Mouse (Mus musculus) bone marrow, adult 2 months (tissue): ENCODE data around the gene Snx5. TPM values are rescaled to one million over a fixed set of nuclear protein-coding genes. Genes with fewer than 3 reads are reported as not detected.

Experiments used
- H3K27ac ChIP-seq: fragments of 200-500 bp; 2 replicates; pipeline ENCODE4 v1.5.1; 2012; ENCODE audit warnings: low read depth, mild to moderate bottlenecking, control low read depth, inconsistent platforms, low read length; ENCODE audit not compliant: control insufficient read depth, poor library complexity, insufficient read depth
- H3K4me1 ChIP-seq: fragments of 200-500 bp; 2 replicates; pipeline ENCODE4 v1.6.1; 2011; ENCODE audit warnings: low read length; ENCODE audit not compliant: control insufficient read depth, insufficient read depth
- H3K4me3 ChIP-seq: fragments of 200-500 bp; replicated peaks from 2 replicates; pipeline ENCODE3; 2011; ENCODE audit warnings: mild to moderate bottlenecking, low read depth, low read length, control low read depth; ENCODE audit not compliant: control insufficient read depth
- CTCF ChIP-seq: fragments of 200-500 bp; IDR thresholded peaks from 2 replicates; pipeline ENCODE4 v1.5.1; 2011; ENCODE audit warnings: low read length, control low read depth; ENCODE audit not compliant: control insufficient read depth, insufficient read depth
- POLR2A ChIP-seq: fragments of 200-500 bp; IDR thresholded peaks from 2 replicates; pipeline ENCODE4 v1.6.1; 2011; ENCODE audit warnings: low read depth, mild to moderate bottlenecking, control low read depth, low read length, borderline replicate concordance; ENCODE audit not compliant: control insufficient read depth
- WGBS: fragments of 180-500 bp; shearing (Covaris S2); methylation state at CpG from one replicate; pipeline ENCODE4 v1.1.7; 2018; 5-methylcytosine and 5-hydroxymethylcytosine counted together
- polyA plus RNA-seq: library from polyadenylated mRNA; stranded (reverse); fragments of >200 nt; gene quantifications from 2 replicates; pipeline ENCODE4 v1.2.4, GENCODE M21; 2011; ENCODE audit warnings: low replicate concordance; ENCODE audit not compliant: missing spikeins, insufficient read depth, insufficient read length

The Snx5 gene
- polyA plus RNA-seq, 1 experiment = 274 TPM

DNA sequence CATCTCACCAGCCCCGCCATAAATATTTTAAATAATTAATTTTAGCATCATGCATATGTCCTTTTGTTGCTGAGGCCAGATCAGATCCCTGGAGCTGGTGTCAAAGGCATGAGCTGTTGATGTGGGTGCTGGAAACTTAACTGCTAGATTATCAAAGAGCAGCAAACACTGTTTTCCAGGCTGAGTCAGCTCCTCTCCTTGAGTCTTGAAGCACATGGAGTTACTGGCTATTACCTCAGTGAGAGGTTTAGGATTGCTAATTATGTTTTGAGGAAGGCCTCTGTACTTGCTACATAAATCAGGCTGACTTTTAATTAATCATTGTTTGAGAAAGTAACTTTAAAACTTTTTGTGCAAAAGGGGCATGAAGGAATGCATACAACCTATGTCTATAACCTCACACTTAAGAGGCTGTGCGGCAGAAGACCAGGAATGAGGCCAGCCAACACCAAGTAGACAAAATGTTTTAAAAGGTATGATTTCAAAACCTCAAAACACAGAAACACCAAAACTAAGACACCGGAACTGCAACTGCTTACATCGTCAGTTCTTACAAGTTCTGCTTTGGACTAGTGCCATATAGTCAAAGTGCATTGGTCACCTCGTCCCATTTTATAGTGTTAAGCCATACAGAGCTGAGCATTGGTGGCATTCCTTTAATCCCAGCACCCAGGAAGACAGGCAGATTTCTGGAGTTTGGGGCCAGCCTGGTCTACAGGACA, 6.1 kb downstream of the Snx5 start:
- Histone ChIP-seq H3K27ac (peak overlapping the region; percentile 69), H3K4me1 (peaks cover 1% of the 10 kb centered on the region; the same call in 1 of the 2 replicates)

GRCm38 (mm10) chr2:144262837-144263236, 7.9 kb downstream of the Snx5 start:
- TF ChIP-seq POLR2A (no peak), CTCF (no peak)

More for the DNA sequence above, 6.1 kb downstream of the Snx5 start:
- no peak overlapping the region for H3K4me3 ChIP-seq
- WGBS = 32% methylated on average over 5 of the region's 5 CpGs
- no peak for TF ChIP-seq POLR2A
- TF ChIP-seq CTCF = no peak

DNA sequence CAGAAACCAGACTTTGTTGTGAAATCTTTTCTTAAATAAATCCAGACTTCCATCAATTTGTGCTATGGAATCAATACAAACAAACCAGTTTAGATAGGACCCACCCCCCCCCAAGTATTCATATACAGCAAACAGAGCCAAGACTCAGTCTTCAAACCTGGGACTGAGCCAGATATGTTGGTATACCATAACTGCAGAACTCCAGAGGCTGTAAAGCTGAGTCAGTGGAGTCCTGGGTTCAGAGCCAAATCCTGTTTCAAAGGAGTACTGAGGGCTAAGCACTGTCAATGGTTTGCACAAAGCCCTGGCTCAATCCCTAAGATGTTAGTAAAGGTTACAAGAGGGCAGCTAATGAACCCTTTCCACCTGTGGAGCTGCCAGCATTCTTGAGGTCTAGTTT, 20.6 kb downstream of the Snx5 start:
- H3K4me3 ChIP-seq = no peak overlapping the region
- no peak for TF ChIP-seq POLR2A

More at GRCm38 (mm10) chr2:144262837-144263236, 7.9 kb downstream of the Snx5 start:
- 69% methylated on average over 2 of the region's 2 CpGs for WGBS
- H3K4me3 ChIP-seq = no peak overlapping the region
- H3K27ac ChIP-seq = no peak overlapping the region
- peaks cover 1% of the 10 kb centered on the region; the same call in 1 of the 2 replicates for H3K4me1 ChIP-seq

DNA sequence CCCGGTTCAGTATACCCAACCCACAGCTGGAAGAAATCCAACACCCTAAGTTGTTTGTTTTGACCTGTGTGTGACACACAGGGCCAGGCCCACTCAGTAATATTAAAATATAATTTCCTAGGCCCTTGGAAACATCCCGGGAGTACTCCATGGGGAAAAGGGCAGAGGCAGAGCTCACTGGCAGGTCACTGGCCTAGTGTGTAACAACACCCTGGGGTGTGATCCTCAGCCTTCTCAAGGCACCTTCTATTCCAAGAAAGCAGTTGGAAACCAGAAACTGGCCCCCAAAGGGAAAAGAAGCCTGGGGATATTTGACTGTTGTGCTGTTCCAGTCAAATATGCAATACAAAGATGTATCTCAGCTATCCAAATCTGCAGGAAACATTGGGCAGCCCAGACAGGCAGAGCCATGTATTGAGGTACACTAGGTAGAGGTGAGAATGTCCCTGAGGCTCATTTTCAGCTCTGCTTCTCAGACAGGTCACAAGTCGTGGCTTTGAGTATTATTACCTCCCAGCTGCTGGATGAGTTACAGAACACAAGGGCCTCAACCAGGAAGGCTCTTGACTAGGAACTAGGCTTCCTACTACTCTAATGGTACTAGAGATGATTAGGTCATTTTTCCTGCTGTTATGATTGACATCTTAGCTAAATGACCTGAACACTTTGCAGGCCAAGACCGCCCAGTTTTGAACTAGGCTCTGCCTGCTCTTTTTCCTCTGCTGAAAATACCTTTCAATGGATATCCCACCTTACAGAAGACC, 21.9 kb downstream of the Snx5 start:
- no peak overlapping the region; the same call in 1 of the 2 replicates for H3K27ac ChIP-seq
- no peak overlapping the region for H3K4me3 ChIP-seq
- H3K4me1 ChIP-seq = peaks cover 8% of the 10 kb centered on the region; the same call in 1 of the 2 replicates
- TF ChIP-seq CTCF = no peak
- TF ChIP-seq POLR2A = no peak
- WGBS = 43% methylated on average over 4 of the region's 4 CpGs

More for the DNA sequence above, 20.6 kb downstream of the Snx5 start:
- Histone ChIP-seq H3K27ac (no peak overlapping the region), H3K4me1 (peaks cover 8% of the 10 kb centered on the region; the same call in 1 of the 2 replicates)

DNA sequence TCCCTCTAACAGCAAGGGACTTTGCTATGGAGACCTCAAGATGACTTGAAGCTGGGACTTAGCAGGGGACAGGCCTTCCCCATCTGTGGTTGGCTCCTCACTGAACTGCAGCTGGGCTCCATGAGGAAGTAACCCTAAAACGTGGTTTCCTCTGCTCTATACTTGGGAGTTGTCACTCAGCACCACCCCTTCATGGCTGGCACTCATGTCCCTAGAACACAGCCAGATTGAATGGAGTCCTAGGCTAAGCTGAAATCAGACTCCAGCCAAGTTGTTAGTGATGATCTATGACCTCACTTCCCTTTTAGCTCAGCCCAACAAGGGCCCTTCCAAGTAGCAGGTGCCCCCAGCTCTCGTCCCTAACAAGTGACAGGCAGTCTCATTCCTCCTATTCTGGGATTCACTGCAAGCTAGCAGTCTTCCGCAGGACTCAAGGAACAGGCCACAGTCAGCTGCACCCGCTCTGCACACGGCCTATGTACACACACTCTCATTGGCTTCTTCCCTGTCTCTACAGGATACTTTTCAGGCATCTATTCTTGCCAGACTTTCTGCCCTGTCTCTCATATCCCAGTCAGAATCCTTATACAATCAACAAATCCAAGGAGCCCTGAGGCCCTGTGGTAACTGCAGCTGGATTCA, 23.2 kb downstream of the Snx5 start:
- WGBS = 25% methylated on average over 5 of the region's 5 CpGs
- no peak overlapping the region for H3K4me3 ChIP-seq
- peak overlapping the region; percentile 73 for H3K27ac ChIP-seq
- H3K4me1 ChIP-seq = peaks cover 8% of the 10 kb centered on the region; the same call in 1 of the 2 replicates
- TF ChIP-seq POLR2A (no peak), CTCF (no peak)

DNA sequence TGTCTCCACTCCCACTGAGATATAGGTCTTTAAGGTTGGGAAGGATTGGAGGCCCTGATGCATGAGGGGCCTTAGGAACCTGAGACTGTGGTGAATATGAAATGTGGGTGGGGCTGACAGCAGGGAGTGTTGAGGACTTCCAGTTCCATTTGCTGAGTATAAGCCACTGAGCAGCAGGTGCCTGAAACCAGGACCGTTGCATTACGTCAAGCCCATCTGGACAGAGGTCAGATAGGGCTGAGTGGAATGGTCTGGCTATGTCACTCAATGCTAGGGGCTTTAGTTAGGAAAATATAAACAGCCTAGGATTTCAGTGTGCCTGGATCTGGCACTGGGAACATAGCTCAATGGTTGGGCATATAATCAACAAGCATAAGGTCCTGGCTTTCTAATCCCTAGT, 24.4 kb downstream of the Snx5 start:
- 51% methylated on average over 2 of the region's 2 CpGs for WGBS
- Histone ChIP-seq H3K27ac (peak overlapping the region; percentile 50; the same call in 1 of the 2 replicates), H3K4me1 (peaks cover 8% of the 10 kb centered on the region; the same call in 1 of the 2 replicates), H3K4me3 (no peak overlapping the region)
- TF ChIP-seq POLR2A (no peak), CTCF (no peak)

GRCm38 (mm10) chr2:144245464-144245863, 25.2 kb downstream of the Snx5 start:
- TF ChIP-seq CTCF (no peak), POLR2A (no peak)
- H3K4me1 ChIP-seq = peaks cover 8% of the 10 kb centered on the region; the same call in 1 of the 2 replicates
- H3K4me3 ChIP-seq = no peak overlapping the region
- WGBS = 4% methylated on average over 7 of the region's 7 CpGs
- H3K27ac ChIP-seq = peak overlapping the region; percentile 50

GRCm38 (mm10) chr2:144240095-144240899, 30.4 kb downstream of the Snx5 start:
- no peak for TF ChIP-seq CTCF
- no peak for TF ChIP-seq POLR2A
- Histone ChIP-seq H3K27ac (0 out of 2 replicates have a peak overlapping the region, but pooled peaks have one; percentile 0), H3K4me1 (peaks cover 7% of the 10 kb centered on the region), H3K4me3 (no peak overlapping the region)
- WGBS = 65% methylated on average over 3 of the region's 3 CpGs
